Mouse (Mus musculus) erythroblast, embryonic 14.5 days (primary cell): Measurements from ENCODE around the gene Scarb2. TPM values are rescaled to one million over a fixed set of nuclear protein-coding genes. Genes with fewer than 3 reads are reported as not detected.

Experiments
- H3K27me3 ChIP-seq: 2 replicates; pipeline ENCODE4 v1.6.1; 2012; ENCODE audit warnings: inconsistent platforms; ENCODE audit not compliant: control insufficient read depth
- H3K36me3 ChIP-seq: 2 replicates; pipeline ENCODE4 v1.6.1; 2012; ENCODE audit warnings: mild to moderate bottlenecking, inconsistent platforms; ENCODE audit not compliant: control insufficient read depth
- H3K4me1 ChIP-seq: 2 replicates; pipeline ENCODE4 v1.6.1; 2012; ENCODE audit warnings: inconsistent platforms; ENCODE audit not compliant: control insufficient read depth
- H3K4me3 ChIP-seq: replicated peaks from 2 replicates; pipeline ENCODE3; 2012; ENCODE audit warnings: moderate library complexity, mild to moderate bottlenecking, inconsistent platforms
- H3K9me3 ChIP-seq: 2 replicates; pipeline ENCODE4 v1.6.1; 2012; ENCODE audit warnings: low read length, inconsistent platforms, mixed read lengths; ENCODE audit not compliant: control insufficient read depth
- GATA1 ChIP-seq: IDR thresholded peaks from 2 replicates; pipeline ENCODE4 v1.6.1; 2012; ENCODE audit warnings: low read length, inconsistent platforms, mixed read lengths
- TAL1 ChIP-seq: IDR thresholded peaks from 3 replicates; pipeline ENCODE4 v1.6.1; 2012; ENCODE audit warnings: low read length, inconsistent platforms, mixed read lengths
- polyA plus RNA-seq: library from polyadenylated mRNA; stranded (reverse); fragments of >175 nt; gene quantifications from 2 replicates; pipeline ENCODE4 v1.2.3, GENCODE M21; 2012

The Scarb2 gene
- polyA plus RNA-seq, 1 experiment, result 0.14 TPM

- H3K4me1 ChIP-seq, result peaks cover 33% of the 10 kb centered on the region
- H3K36me3 ChIP-seq, result peaks cover 9% of the 10 kb centered on the region
- no peak for TF ChIP-seq GATA1
- TF ChIP-seq TAL1, result no peak
- H3K4me3 ChIP-seq, result no peak overlapping the region
- no peaks in the 10 kb centered on the region for H3K9me3 ChIP-seq
- no peaks in the 10 kb centered on the region for H3K27me3 ChIP-seq
These were observed 19.9 kb downstream of the Scarb2 start for GRCm38 (mm10) chr5:92486758-92487157.

GRCm38 (mm10) chr5:92484880-92485279, 21.8 kb downstream of the Scarb2 start:
- TF ChIP-seq TAL1, result no peak
- TF ChIP-seq GATA1, result no peak
- H3K4me3 ChIP-seq, result no peak overlapping the region
- no peaks in the 10 kb centered on the region for H3K9me3 ChIP-seq
- H3K27me3 ChIP-seq, result no peaks in the 10 kb centered on the region
- peaks cover 22% of the 10 kb centered on the region for H3K4me1 ChIP-seq
- peaks cover 9% of the 10 kb centered on the region for H3K36me3 ChIP-seq

GRCm38 (mm10) chr5:92472863-92473262, 33.8 kb downstream of the Scarb2 start:
- H3K9me3 ChIP-seq, result no peaks in the 10 kb centered on the region
- no peaks in the 10 kb centered on the region for H3K27me3 ChIP-seq
- H3K4me1 ChIP-seq, result peaks cover 11% of the 10 kb centered on the region
- peaks cover 11% of the 10 kb centered on the region for H3K36me3 ChIP-seq
- TF ChIP-seq TAL1 (no peak), GATA1 (no peak)
- H3K4me3 ChIP-seq, result no peak overlapping the region

- TF ChIP-seq GATA1 (no peak), TAL1 (no peak)
- H3K9me3 ChIP-seq, result no peaks in the 10 kb centered on the region
- peaks cover 11% of the 10 kb centered on the region for H3K4me1 ChIP-seq
- H3K36me3 ChIP-seq, result peaks cover 11% of the 10 kb centered on the region
- H3K4me3 ChIP-seq, result no peak overlapping the region
- H3K27me3 ChIP-seq, result no peaks in the 10 kb centered on the region
These were observed 35.1 kb downstream of the Scarb2 start for GRCm38 (mm10) chr5:92471531-92471930.

GRCm38 (mm10) chr5:92469201-92470130, 37.2 kb downstream of the Scarb2 start:
- TF ChIP-seq GATA1 (no peak), TAL1 (no peak)
- no peaks in the 10 kb centered on the region for H3K27me3 ChIP-seq
- H3K36me3 ChIP-seq, result peaks cover 6% of the 10 kb centered on the region
- H3K4me1 ChIP-seq, result peaks cover 11% of the 10 kb centered on the region
- H3K4me3 ChIP-seq, result no peak overlapping the region
- no peaks in the 10 kb centered on the region for H3K9me3 ChIP-seq

- Histone ChIP-seq H3K9me3 (no peaks in the 10 kb centered on the region), H3K36me3 (peaks cover 6% of the 10 kb centered on the region), H3K4me1 (peaks cover 11% of the 10 kb centered on the region), H3K27me3 (no peaks in the 10 kb centered on the region), H3K4me3 (no peak overlapping the region)
- TF ChIP-seq GATA1 (no peak), TAL1 (no peak)
These were observed 38.4 kb downstream of the Scarb2 start for GRCm38 (mm10) chr5:92468234-92468633.

GRCm38 (mm10) chr5:92467102-92467766, 39.4 kb downstream of the Scarb2 start:
- peaks cover 6% of the 10 kb centered on the region for H3K36me3 ChIP-seq
- peaks cover 6% of the 10 kb centered on the region for H3K4me1 ChIP-seq
- H3K4me3 ChIP-seq, result no peak overlapping the region
- no peaks in the 10 kb centered on the region for H3K27me3 ChIP-seq
- H3K9me3 ChIP-seq, result no peaks in the 10 kb centered on the region
- TF ChIP-seq TAL1 (no peak), GATA1 (no peak)

GRCm38 (mm10) chr5:92465511-92465910, 41.1 kb downstream of the Scarb2 start:
- TF ChIP-seq TAL1 (no peak), GATA1 (no peak)
- no peaks in the 10 kb centered on the region for H3K27me3 ChIP-seq
- peaks cover 5% of the 10 kb centered on the region for H3K36me3 ChIP-seq
- H3K4me3 ChIP-seq, result no peak overlapping the region
- peaks cover 3% of the 10 kb centered on the region for H3K4me1 ChIP-seq
- no peaks in the 10 kb centered on the region for H3K9me3 ChIP-seq

- no peak for TF ChIP-seq GATA1
- no peak for TF ChIP-seq TAL1
These were observed 45.3 kb downstream of the Scarb2 start for GRCm38 (mm10) chr5:92461321-92461720.

More at GRCm38 (mm10) chr5:92461321-92461720, 45.3 kb downstream of the Scarb2 start:
- peaks cover 3% of the 10 kb centered on the region for H3K36me3 ChIP-seq
- H3K9me3 ChIP-seq, result no peaks in the 10 kb centered on the region
- H3K27me3 ChIP-seq, result no peaks in the 10 kb centered on the region
- H3K4me3 ChIP-seq, result no peak overlapping the region
- peaks cover 12% of the 10 kb centered on the region for H3K4me1 ChIP-seq
